Mouse (Mus musculus): ENCODE measurements around the gene Dcps. TPM values are rescaled to one million over a fixed set of nuclear protein-coding genes. Genes with fewer than 3 reads are reported as not detected.

Dcps gene
- polyA plus RNA-seq, 1 experiment from 2014 or later, result 58.6 TPM

Other genes with a start within 250 kb of the Dcps start
- gene St3gal4, start 56.8 kb downstream of the Dcps start, polyA plus RNA-seq (2015; fragmentation: Nextera tagmentation; extraction: Ambion mirVana), result 24.1 and 26.1 TPM in 2 replicates
- gene Srpr, start 24.1 kb upstream of the Dcps start, polyA plus RNA-seq (2015; fragmentation: Nextera tagmentation; extraction: Ambion mirVana), result 61.6 and 70.1 TPM in 2 replicates
- gene Tirap, start 24.2 kb upstream of the Dcps start, polyA plus RNA-seq (2015; fragmentation: Nextera tagmentation; extraction: Ambion mirVana), result 5.8 and 6.3 TPM in 2 replicates
- gene Foxred1, start 35.0 kb upstream of the Dcps start, polyA plus RNA-seq (2015; fragmentation: Nextera tagmentation; extraction: Ambion mirVana), result 30.2 and 31.4 TPM in 2 replicates
- gene Fam118b, start 91.7 kb upstream of the Dcps start, polyA plus RNA-seq (2015; fragmentation: Nextera tagmentation; extraction: Ambion mirVana), result 16.9 and 19.2 TPM in 2 replicates
- 16.7 and 18.3 TPM in 2 replicates for gene Rpusd4, start 91.8 kb upstream of the Dcps start, polyA plus RNA-seq (2015; fragmentation: Nextera tagmentation; extraction: Ambion mirVana)
- 0.36 and 0.53 TPM in 2 replicates for gene Cdon, start 245.1 kb upstream of the Dcps start, polyA plus RNA-seq (2015; fragmentation: Nextera tagmentation; extraction: Ambion mirVana)

All from liver, embryonic 13.5 days (tissue).